Mouse (Mus musculus) leukemia stem cell, adult 10-12 weeks (primary cell): ENCODE results near the gene Olfr714. TPM values are rescaled to one million over a fixed set of nuclear protein-coding genes. Genes with fewer than 3 reads are reported as not detected.

ENCODE experiments used
- polyA plus RNA-seq: library from polyadenylated mRNA; stranded (reverse); fragments of >175 nt; gene quantifications from 2 replicates; pipeline ENCODE4 v1.2.3, GENCODE M21; 2012; ENCODE audit warnings: low replicate concordance

Gene Olfr714
- polyA plus RNA-seq = not detected in 2 replicates

GRCm38 (mm10) chr7:107070681-107071080 lies at the start of gene Olfr714:
Gene Olfr714, plus strand, starts transcription at chr7:107070981.

GRCm38 (mm10) chr7:107030874-107031273 lies 39.9 kb upstream of the Olfr714 start, which contains the start of gene Olfr713:
Gene Olfr713, plus strand, starts transcription at chr7:107031174.

GRCm38 (mm10) chr7:107092920-107093319 lies 22.1 kb downstream of the Olfr714 start, which contains the start of gene Olfr17:
Gene Olfr17, plus strand, starts transcription at chr7:107093220.

GRCm38 (mm10) chr7:107110269-107110668 lies 39.5 kb downstream of the Olfr714 start, which contains the start of gene Olfr715b:
Gene Olfr715b, minus strand, starts transcription at chr7:107110369.

Other genes starting within 250 kb of the Olfr714 start
- gene Olfr702, start 237.1 kb upstream of the Olfr714 start, polyA plus RNA-seq = not detected in 2 replicates
- gene Olfr703, start 227.6 kb upstream of the Olfr714 start, polyA plus RNA-seq = not detected in 2 replicates
- gene Olfr704, start 207.8 kb upstream of the Olfr714 start, polyA plus RNA-seq = not detected in 2 replicates
- not detected in 2 replicates for gene Olfr705, start 194.1 kb upstream of the Olfr714 start, polyA plus RNA-seq
- gene Olfr706, start 182.8 kb upstream of the Olfr714 start, polyA plus RNA-seq = not detected in 2 replicates
- gene Olfr707, start 169.7 kb upstream of the Olfr714 start, polyA plus RNA-seq = not detected in 2 replicates
- gene Olfr1532-ps1, start 163.0 kb upstream of the Olfr714 start, polyA plus RNA-seq = not detected in 2 replicates
- gene Olfr709-ps1, start 138.8 kb upstream of the Olfr714 start, polyA plus RNA-seq = not detected in 2 replicates
- not detected in 2 replicates for gene Olfr710, start 122.7 kb upstream of the Olfr714 start, polyA plus RNA-seq
- not detected in 2 replicates for gene Olfr6, start 107.0 kb upstream of the Olfr714 start, polyA plus RNA-seq
- gene Olfr711, start 95.5 kb upstream of the Olfr714 start, polyA plus RNA-seq = not detected in 2 replicates
- not detected in 2 replicates for gene Olfr2, start 64.9 kb upstream of the Olfr714 start, polyA plus RNA-seq
- not detected in 2 replicates for gene Olfr713, start 39.8 kb upstream of the Olfr714 start, polyA plus RNA-seq
- gene Olfr17, start 22.2 kb downstream of the Olfr714 start, polyA plus RNA-seq = not detected in 2 replicates
- not detected in 2 replicates for gene Olfr715b, start 39.4 kb downstream of the Olfr714 start, polyA plus RNA-seq
- not detected in 2 replicates for gene Olfr715, start 60.1 kb downstream of the Olfr714 start, polyA plus RNA-seq
- not detected in 2 replicates for gene Olfr716, start 67.3 kb downstream of the Olfr714 start, polyA plus RNA-seq
- gene Nlrp14, start 96.0 kb downstream of the Olfr714 start, polyA plus RNA-seq = not detected in 2 replicates
- not detected in 2 replicates for gene Rbmxl2, start 138.5 kb downstream of the Olfr714 start, polyA plus RNA-seq